Mouse (Mus musculus) gastrocnemius, postnatal 14 days (tissue): Measurements from ENCODE around the gene Nipal1. TPM values are rescaled to one million over a fixed set of nuclear protein-coding genes. Genes with fewer than 3 reads are reported as not detected.

ENCODE experiments used
- DNase-seq: peaks from one replicate; pipeline ENCODE4 v3.0.0; 2021; ENCODE audit warnings: mixed read lengths
- intact Hi-C: fragments of 180-260 bp; cut with DNase I; formaldehyde crosslinking; loops from one replicate; pipeline ENCODE4 v1.15.1; 2025; ENCODE audit warnings: low total_unique reads
- total RNA-seq, 2 experiments: library from RNA; stranded (reverse); gene quantifications; 2 replicates each; pipeline ENCODE4 v1.2.3; 2021

The Nipal1 gene
- total RNA-seq, 2 experiments from 2014 or later = 0.41 TPM; not detected in 1

DNA sequence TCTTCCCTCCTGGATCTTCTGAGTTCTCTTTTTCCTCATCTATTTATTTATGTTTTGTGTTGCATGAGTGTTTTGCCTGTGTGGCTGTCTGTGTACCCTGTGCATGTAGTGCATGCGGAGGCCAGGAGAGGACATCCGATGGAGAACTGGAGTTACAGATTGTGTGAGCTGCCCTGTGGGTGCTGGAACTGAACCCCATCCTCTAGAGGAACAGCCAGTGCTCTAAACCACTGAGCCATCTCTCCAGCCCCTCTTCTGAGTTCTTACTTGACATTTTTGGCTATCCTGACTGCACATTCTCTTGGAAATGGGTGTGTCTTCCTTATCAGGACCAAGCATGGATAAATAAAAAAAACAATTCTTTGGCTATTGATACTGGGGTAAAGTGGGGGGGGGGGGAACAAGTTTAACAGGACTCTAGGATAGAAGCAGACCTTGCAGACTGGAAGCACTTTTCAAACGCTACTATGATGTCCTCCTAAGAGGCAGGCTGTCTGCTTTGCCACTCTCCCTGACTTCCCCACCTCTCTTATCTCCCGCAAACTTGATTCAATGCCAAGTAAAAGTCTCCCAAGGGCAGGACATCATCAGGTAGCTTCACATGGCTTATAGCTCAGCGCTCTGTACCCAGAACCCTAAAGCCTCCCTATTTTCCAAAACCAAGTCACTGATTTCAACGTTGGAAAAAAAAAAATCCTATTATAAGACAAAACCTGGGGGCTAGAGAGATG lies 13.6 kb downstream of the Nipal1 start:
- intact Hi-C loops = no loop called here
- no peak for DNase-seq

DNA sequence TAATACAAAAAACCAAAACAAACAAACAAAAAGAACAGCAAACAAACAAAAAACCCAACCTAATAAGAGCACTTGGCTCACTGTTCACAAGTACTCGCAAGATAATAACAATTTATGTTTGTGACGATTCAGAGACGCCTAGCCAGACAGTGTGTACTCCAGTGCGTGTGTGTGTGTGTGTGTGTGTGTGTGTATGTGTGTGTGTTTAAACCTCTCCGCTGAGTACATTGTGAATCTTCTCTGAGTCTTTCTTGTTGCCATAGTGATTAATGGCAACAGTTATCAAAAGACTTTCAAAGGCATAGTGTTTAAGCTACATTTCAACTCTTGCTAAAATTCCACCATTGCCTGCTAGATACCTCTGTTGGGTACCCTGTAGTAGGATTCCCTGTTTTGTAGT lies 16.5 kb downstream of the Nipal1 start:
- intact Hi-C loops = no loop called here

DNA sequence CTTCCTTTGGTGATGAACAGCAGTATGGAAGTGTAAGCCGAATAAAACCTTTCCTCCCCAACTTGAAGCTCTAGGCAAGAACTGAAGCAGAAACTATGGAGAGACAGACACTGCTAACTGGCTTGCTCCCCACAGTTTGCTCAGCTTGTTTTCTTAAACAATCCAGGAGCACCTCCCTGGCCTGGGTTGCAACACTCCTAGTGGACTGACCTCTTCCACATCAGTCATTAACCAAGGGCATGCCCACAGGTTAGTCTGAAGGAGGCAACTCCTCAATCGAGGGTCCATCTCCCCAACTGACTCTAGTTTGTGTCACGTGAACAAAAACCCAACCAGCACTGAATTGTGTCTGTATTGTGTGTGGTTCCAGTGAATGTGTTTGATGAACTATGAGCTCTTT lies 17.3 kb downstream of the Nipal1 start:
- intact Hi-C loops = no loop called here
- DNase-seq = no peak

More for the DNA sequence above, 16.5 kb downstream of the Nipal1 start:
- DNase-seq = no peak

DNA sequence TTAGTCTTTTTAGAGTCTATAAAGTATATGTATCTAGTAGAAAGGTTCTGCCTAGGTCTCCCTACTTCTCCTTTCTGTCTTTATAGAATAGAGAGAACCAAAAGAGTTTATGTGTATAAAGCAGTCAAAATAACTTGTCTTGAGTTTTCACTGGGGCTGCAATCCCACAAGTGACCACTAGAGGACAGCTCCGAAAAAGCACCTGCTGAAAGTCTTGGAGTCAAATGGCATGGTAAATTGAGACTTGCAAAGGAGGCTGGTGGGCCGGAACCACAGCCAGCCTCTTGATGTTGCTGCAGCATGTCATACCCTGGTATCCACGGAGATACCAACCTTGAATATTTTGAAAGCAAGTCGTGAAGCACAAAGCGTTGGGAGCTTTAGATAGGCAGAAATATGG lies 17.7 kb downstream of the Nipal1 start:
- DNase-seq = peak; percentile 37
- intact Hi-C loops = no loop called here

DNA sequence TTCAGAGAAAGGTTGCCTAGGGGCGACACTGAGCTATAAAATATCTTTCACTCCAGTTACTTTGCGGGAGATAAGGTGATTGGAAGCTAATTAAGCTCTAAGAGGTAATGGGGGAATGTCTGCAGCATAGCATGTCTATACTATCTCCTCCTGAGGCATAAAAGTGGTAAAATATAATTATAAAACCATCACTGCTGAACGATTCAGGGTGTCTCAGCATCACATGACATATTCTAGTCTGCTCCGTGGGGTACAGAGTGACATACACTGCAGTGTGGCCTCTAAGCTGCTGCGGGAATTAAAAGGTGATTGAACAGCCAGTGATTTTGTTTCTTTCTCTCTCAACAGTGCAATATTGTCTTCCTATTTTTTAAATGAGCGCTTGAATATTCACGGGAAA lies 18.8 kb downstream of the Nipal1 start:
- DNase-seq = no peak
- intact Hi-C loops = no loop called here

DNA sequence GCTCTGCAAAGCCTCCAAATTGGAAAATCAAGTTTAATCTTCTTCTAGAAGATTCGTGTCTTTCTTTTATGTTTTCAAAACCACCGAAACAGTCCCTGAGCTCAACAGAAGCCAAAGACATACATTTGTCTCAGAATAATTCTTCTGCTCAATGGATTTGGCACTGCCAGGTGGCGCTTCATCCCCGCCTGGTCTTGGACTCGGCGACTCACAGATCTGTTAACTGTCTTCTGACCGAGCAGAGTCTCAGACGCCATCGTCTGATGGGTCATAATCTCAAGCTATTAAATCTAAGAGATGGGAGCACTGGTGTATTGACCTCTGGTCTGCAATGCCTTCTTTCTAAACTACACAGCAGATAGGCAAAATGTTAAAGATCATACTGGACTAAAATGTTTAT lies 20.8 kb downstream of the Nipal1 start:
- intact Hi-C loops = no loop called here
- no peak for DNase-seq

DNA sequence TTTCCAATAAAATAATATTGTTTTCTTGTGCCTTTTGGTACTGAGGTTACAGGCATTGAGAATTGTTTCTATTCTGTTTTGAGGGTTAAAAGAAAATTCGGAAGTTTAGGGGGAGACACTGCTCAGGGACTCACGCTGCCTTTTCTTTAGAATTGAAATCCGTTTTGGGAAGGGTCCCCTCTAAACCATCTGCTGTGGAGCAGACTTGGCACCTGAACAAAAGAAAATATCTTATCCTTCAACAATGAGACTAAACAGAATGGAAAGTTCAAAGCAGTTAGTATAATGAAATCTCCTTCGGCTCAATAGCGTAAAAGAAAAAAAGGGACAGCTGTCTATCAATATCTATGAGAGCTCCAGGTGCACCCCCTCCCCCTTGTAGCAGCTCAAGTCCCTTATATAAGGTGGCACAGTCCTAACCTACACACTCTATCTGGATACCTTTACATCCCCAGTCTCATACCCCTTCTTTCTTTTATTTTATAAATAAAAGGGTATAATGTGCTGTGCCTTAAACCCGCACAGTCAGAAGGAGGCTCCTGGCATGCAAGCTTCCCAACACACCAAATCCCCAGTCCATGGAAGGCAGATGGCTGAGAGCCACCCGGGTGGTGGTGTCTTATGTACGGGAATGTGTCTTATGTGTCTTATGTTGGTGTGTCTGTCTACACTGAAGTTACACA lies 23.6 kb downstream of the Nipal1 start:
- intact Hi-C loops = no loop called here
- DNase-seq = no peak

DNA sequence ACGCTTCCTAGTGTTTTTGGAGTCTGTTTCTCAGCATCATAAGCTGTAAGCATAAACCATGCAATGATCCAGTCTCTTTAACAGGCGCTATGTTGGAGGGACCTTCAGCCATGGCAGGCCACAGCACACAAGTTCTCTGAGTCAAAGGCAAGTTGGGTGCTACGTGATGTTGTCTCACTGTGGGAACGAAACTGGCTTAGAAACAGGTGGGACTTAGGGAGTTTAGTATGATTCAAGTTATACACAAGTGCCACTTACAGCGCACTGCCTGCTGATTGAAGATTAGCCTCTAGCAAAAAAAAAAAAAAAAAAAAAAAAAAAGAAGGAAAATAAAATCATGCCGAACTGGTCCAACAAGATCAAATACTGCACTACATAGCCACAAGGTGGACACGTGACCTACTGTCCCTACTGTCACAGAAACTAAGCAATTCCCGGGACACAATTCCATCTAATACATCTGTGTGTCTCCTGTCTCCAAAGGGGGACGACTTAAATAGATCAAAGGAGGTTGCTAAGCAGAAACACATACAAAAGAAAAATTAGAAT lies 27.5 kb downstream of the Nipal1 start:
- no peak for DNase-seq
- intact Hi-C loops = no loop called here

DNA sequence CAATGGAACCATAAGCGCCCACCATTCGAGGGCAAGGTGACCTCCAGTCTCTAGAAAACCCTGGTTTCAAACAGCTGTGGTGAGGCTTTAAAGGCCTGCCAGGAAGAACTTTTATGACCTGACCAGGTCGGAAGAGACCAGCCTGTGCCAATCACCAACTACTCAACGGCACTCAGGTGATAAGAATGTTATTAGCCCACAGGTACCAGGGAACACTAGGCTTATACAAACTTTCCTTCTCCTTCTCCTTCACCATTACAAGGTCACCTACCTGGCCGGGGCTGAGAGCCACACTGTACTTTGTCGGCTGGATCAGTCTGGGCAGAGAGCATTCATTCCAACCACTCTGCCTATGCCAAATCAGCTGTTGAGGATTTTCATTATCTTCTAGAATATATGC lies 33.9 kb downstream of the Nipal1 start:
- intact Hi-C loops = no loop called here
- DNase-seq = no peak

DNA sequence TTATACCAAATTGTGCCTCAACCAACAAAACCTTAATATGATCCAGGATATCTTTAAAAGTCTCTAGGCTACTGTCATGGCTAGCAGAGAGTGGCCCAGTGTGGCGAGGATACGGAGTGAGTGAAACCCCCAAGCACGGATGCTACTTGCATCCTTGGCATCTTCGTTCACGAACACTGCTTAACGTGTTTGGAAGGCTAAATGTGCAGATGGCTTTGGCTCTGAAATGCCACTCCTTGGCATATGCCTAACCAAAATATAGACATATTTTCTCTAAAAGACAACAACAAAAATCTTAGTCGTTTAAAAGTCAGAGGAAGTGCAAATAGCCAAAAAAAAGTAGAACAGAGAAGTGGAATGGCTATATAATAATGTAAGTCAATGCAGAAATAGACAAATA lies 42.0 kb downstream of the Nipal1 start:
- intact Hi-C loops = no loop called here

DNA sequence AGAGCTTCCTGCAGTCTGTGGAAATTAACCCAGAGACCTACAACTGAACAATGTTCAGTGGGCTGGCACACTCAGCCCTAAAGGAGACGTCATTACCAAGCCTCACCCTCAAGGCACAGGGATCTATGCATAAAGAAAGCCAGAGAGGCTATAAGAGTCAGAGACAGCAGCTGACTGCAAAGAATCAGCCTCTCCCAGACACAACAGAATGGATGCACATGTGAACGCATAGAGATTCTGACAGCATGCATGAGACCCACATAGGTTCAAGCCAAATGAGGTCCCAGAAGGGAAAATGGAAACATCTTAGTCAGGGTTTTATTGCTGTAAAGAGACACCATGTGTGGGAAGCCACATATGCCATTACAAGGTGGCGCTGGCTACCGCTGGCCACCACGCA lies 42.9 kb downstream of the Nipal1 start:
- intact Hi-C loops = no loop called here
- DNase-seq = no peak

More for the DNA sequence above, 42.0 kb downstream of the Nipal1 start:
- no peak for DNase-seq

DNA sequence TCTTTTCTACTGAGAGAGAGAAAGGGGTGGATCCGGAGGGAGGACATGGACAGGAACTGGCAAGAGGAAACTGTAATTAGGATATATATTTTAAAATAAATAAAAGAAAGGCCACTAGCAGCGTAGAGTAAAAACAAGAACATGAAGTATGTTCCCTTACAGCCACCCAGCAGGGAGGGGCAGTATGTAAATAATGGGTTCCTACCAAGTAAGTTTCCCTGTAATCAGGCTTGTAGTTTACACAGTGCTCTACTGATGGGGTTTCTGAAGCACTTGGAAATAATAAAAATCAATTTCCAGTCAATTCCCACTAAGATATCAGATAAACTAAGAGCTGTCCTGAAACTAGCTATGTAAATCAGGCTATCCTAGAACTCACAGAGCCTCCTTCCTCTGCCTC lies 47.1 kb downstream of the Nipal1 start:
- intact Hi-C loops = no loop called here
- no peak for DNase-seq

DNA sequence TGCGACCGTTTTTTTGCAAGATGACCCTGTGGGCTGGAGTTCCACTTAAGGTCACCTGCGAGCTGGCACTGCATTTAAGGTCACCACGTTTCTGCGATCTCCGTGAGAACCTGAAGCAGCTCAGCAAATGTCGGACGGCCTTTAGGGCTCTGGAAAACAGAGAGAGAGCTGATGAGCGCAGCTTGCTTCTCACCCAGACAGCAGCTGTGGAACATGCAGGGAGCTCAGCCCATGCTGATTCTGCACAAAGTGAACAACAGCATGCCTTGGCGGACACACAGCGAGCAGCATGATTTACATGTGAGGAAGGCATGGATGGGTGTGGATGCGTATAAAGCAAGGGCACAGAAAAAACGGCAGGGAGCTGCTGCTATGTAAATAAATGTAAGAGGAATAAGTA lies 48.9 kb downstream of the Nipal1 start:
- no peak for DNase-seq

DNA sequence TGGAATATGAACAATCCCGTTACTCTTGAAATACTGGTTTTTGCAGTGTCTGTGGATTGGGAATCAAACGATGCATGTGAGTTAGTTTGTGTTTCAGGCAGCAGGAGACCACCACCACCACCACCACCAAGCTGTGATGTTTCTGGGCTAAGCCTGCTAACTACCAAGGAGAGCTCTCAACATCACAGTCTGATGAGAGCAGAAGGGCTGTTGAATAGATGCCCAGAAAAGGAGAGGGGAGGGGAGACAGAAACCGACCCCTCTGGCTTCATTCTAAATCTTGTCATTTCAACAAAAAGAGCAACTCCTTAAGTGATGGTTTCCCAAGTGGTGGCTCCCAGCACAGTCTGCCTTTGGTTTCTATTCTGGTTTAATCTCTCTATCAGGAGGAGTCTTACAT lies 50.7 kb downstream of the Nipal1 start:
- intact Hi-C loops = no loop called here
- no peak for DNase-seq

More for the DNA sequence above, 48.9 kb downstream of the Nipal1 start:
- intact Hi-C loops = no loop called here

DNA sequence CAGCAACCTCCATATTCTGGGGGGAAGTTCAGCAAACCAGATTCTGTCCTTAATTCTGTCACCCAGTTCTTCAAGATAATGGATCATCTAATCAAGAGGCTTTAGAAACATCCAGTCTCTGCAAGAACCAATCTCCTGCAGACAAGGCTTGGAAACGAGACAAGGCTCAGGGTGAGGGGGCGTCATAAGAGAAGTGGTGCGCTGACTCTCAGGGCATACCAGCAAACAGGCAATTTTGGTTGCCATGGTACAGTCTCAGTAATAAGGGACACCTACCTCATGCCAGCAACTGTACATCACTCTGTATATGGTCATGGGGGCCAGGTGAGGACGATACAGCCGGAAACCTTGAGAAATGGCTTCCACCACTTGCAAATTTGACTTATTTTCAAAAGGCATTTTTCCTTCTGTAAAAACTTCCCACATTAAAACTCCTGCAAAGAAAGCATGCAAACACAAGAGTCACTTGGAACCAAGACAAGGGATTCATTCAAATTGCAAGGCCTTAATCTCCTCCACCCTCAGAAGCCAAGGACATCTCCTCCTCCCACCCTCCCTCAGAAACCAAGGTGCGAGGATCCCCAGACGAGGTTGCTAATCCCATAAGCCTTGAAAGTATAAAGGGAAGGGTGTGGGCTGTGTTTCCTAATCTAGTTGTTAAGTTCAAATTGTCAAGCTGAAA lies 51.4 kb downstream of the Nipal1 start:
- intact Hi-C loops = no loop called here
- no peak for DNase-seq

DNA sequence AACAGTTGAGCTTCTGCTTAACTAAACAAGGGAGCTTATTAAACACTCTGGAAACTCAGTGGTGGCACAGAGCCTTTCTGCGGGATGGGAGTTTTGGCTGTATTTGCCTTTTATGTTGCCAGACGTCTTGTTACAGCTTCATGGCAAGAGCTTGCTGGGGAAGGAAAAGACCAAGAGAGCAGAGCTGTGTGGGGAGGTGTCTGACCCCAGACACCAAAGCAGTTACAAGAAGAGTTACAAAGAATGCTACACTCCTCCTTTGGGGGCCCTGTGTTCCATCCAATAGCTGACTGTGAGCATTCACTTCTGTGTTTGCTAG lies 51.9 kb downstream of the Nipal1 start:
- no peak for DNase-seq
- intact Hi-C loops = no loop called here

DNA sequence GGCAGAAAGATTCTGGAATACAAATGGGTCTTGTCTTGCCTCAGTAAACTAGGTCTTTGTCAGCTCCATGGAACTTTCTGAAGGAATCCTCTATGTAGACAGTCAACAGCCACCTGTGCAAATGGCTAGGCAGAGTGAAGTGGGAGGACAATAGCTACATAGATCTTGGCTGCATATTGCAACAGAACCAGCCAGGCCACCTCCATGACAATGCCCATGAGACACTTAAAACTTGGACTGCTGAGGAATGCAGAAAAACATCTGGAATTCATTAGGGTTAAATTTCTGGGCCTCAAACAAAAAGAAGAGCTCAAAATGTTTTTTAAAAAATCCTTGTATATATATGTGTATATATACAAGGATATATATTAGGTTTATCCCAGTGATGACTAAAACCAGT lies 54.6 kb downstream of the Nipal1 start:
- DNase-seq = no peak
- intact Hi-C loops = no loop called here

DNA sequence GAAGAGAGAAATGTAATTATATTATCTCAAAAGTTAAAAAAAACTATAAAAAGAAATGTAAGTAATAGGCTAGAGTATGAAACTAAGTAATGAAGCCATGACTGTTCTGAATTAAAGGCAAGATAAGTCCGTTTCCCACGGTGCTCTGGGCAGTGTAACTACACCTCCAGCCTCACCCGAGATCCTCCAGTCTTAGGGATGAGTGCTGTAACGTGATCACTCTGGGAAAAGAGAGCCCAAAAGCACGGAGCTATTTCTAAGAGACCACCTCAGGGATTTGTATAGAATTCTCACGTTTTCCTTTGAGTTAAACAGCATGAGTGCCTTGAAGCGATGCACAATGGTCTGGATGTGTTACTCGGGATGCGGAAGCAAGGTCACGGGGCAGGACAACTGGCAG lies 58.5 kb downstream of the Nipal1 start:
- no peak for DNase-seq
- intact Hi-C loops = no loop called here

DNA sequence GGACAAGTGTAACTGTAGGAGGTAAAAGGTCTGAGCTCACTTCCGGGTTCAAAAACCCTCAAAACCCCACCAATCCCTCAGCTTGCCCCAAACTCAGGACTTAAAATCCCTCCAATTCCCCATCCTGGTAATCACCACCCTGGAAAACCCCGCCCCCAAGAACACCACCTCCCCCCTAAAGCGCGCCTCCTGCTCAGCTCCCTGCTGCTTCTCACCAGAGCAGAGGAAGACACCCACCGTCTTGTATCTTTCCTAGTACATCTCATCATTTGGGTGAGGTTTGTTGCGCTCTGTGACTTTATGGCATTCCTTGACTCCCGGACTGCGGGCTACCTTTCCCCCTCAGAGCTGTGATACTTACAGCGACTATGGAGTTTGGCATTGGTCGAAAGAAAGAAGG lies 59.1 kb downstream of the Nipal1 start:
- DNase-seq = no peak
- intact Hi-C loops = no loop called here

DNA sequence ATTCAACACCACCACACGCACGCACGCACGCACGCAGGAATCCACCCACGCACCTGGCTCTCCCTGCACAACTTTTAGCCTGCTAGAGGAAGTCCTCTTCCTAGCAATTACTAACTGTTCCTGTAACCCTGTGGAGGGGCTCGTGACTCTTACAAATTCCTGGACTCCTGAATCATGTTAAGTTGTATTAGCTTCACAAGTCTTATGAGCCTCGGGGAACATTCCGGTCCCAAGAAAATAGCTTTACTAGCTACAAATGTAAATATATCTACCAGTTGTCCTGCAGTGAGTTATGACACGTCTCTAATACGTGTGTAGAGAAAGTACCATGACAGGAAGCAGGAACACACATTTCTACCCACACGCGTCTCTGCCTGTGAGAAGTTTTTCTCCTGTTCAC lies 61.9 kb downstream of the Nipal1 start:
- DNase-seq = no peak
- intact Hi-C loops = no loop called here

DNA sequence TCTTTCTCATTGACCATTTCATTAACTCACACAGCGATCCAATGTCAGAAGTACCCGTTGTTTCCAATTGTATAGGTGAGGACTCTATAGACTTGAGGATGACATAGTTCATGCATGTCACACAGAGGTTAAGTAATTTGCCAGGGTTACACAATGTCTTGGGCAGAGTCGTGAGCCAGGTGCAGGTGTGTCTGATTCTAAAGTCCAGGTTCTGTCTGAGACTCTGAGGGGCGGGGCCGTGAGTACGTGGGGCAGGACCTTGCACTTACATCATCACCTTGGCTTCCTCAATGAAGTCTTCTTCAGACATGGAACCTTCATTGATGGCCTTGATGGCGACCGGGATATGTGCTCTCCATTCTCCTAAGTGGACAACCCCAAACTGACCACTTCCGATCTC lies 62.4 kb downstream of the Nipal1 start:
- intact Hi-C loops = loop anchor here (5.0 kb wide), 1 partner anchor 358 kb away; no protein-coding TSS in a partner anchor
- DNase-seq = no peak
